Mouse (Mus musculus) brain, embryonic 18.5 days (tissue): ENCODE data around the gene Enah.

Experiments
- DNase-seq: peaks from one replicate; pipeline ENCODE4 v3.0.0-alpha.2; 2012; ENCODE audit warnings: low read depth, low spot score

The Enah gene

GRCm38 (mm10) chr1:182028231-182029210 is 8.7 kb upstream of the Enah start:
- DNase-seq = no peak

GRCm38 (mm10) chr1:182027426-182027979 is 7.7 kb upstream of the Enah start:
- no peak for DNase-seq

GRCm38 (mm10) chr1:182026821-182027220 is 7.0 kb upstream of the Enah start:
- no peak for DNase-seq

- no peak for DNase-seq
Measured at GRCm38 (mm10) chr1:182026120-182026519, 6.3 kb upstream of the Enah start.

GRCm38 (mm10) chr1:182021691-182022299 is 2.0 kb upstream of the Enah start:
- DNase-seq = no peak

GRCm38 (mm10) chr1:182020831-182021460 is 1.2 kb upstream of the Enah start:
- DNase-seq = no peak

GRCm38 (mm10) chr1:182019266-182019925 is 394 bp downstream of the Enah start:
- peak; percentile 20 for DNase-seq

- peak; percentile 52 for DNase-seq
Measured at GRCm38 (mm10) chr1:182018397-182019265, 1.2 kb downstream of the Enah start.

- no peak for DNase-seq
Measured at GRCm38 (mm10) chr1:182005831-182006230, 14.0 kb downstream of the Enah start.

GRCm38 (mm10) chr1:181998673-181999072 is 21.1 kb downstream of the Enah start:
- DNase-seq = no peak

- DNase-seq = no peak
Measured at GRCm38 (mm10) chr1:181997791-181998190, 22.0 kb downstream of the Enah start.

GRCm38 (mm10) chr1:181993597-181993996 is 26.2 kb downstream of the Enah start:
- no peak for DNase-seq

GRCm38 (mm10) chr1:181988367-181988766 is 31.4 kb downstream of the Enah start:
- no peak for DNase-seq

- DNase-seq = no peak
Measured at GRCm38 (mm10) chr1:181987226-181987625, 32.6 kb downstream of the Enah start.

- DNase-seq = no peak
Measured at GRCm38 (mm10) chr1:181985880-181986279, 33.9 kb downstream of the Enah start.

- no peak for DNase-seq
Measured at GRCm38 (mm10) chr1:181984811-181985210, 35.0 kb downstream of the Enah start.

GRCm38 (mm10) chr1:181980017-181980719 is 39.6 kb downstream of the Enah start:
- DNase-seq = peak; percentile 64

GRCm38 (mm10) chr1:181975510-181975909 is 44.3 kb downstream of the Enah start:
- DNase-seq = no peak

- DNase-seq = no peak
Measured at GRCm38 (mm10) chr1:181974897-181975296, 44.9 kb downstream of the Enah start.

GRCm38 (mm10) chr1:181965277-181965676 is 54.5 kb downstream of the Enah start:
- DNase-seq = no peak
